Mouse (Mus musculus) bone marrow macrophage, adult 2 months (primary cell): ENCODE results near the gene Prr14.

Experiments used
- CTCF ChIP-seq: IDR thresholded peaks from 2 replicates; pipeline ENCODE4 v1.5.1; 2012; ENCODE audit warnings: low read depth, mild to moderate bottlenecking, low read length, moderate library complexity
- POLR2A ChIP-seq: IDR thresholded peaks from 2 replicates; pipeline ENCODE4 v1.6.1; 2012; ENCODE audit warnings: mild to moderate bottlenecking, low read depth, low read length, borderline replicate concordance

DNA sequence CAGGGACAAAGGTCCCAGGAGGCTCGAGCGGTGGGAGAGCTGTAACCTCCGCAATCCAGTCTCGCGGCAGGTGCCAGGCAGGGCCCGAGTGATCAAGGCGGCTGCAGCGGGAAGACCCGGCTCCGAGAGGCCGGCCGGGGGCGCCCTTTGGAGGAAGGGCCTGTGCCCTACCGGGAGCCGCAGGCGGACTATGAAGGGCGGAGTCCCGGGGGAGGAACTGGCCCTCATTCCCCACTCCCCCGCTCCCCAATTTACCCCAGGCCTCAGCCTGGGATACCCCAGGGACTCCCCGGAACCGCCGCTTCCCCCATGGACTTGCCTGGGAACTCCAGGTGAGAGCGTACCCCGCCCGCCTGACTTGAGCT, 12.2 kb downstream of the Prr14 start:
- peak; percentile 30; the same call in 1 of the 2 replicates for TF ChIP-seq CTCF
- TF ChIP-seq POLR2A = no peak
